Mouse (Mus musculus) hindbrain, postnatal 0 days (tissue): Measurements from ENCODE around the gene Ptpn14. TPM values are rescaled to one million over a fixed set of nuclear protein-coding genes. Genes with fewer than 3 reads are reported as not detected.

Experiments
- ATAC-seq: fragments of 200-750 bp; cut with Nextera tagmentation; 2 replicates; pipeline ENCODE4 v1.8.0; 2017; ENCODE audit warnings: mild to moderate bottlenecking, moderate TSS enrichment, moderate library complexity
- DNase-seq: peaks from one replicate; pipeline ENCODE4 v3.0.0-alpha.2; 2015; ENCODE audit warnings: low spot score
- H3K27ac ChIP-seq: fragments of 300-500 bp; sonication (generic); 2 replicates; pipeline ENCODE4 v1.5.1; 2014; ENCODE audit warnings: mild to moderate bottlenecking
- H3K27me3 ChIP-seq: fragments of 300-500 bp; sonication (generic); 2 replicates; pipeline ENCODE4 v1.6.1; 2014; ENCODE audit warnings: low read length, mixed read lengths; ENCODE audit not compliant: insufficient read depth
- H3K36me3 ChIP-seq: fragments of 300-500 bp; sonication (generic); 2 replicates; pipeline ENCODE4 v1.6.1; 2014; ENCODE audit warnings: low read length, mixed read lengths; ENCODE audit not compliant: insufficient read depth
- H3K4me1 ChIP-seq: fragments of 300-500 bp; sonication (generic); 2 replicates; pipeline ENCODE4 v1.6.1; 2014; ENCODE audit warnings: antibody characterized with exemption, low read length, mixed read lengths; ENCODE audit not compliant: insufficient read depth
- H3K4me2 ChIP-seq: fragments of 300-500 bp; sonication (generic); 2 replicates; pipeline ENCODE4 v1.6.1; 2014; ENCODE audit warnings: low read depth, mild to moderate bottlenecking, low read length, moderate library complexity, mixed read lengths
- H3K4me3 ChIP-seq: fragments of 300-500 bp; sonication (generic); 2 replicates; pipeline ENCODE4 v1.5.1; 2014; ENCODE audit warnings: low read length
- H3K9ac ChIP-seq: fragments of 300-500 bp; sonication (generic); replicated peaks from 2 replicates; pipeline ENCODE4 v1.6.1; 2014; ENCODE audit warnings: mild to moderate bottlenecking, low read length, moderate library complexity, mixed read lengths
- H3K9me3 ChIP-seq: fragments of 300-500 bp; sonication (generic); 2 replicates; pipeline ENCODE4 v1.6.1; 2016; ENCODE audit warnings: low read length, mixed read lengths
- CTCF ChIP-seq: IDR thresholded peaks from 2 replicates; pipeline ENCODE4 v1.5.1; 2016; ENCODE audit warnings: antibody characterized with exemption, control low read depth, low read depth
- WGBS: fragments of 180-500 bp; shearing (Covaris S2); extraction: QIAGEN DNeasy Blood & Tissue Kit; methylation state at CpG from one replicate; pipeline ENCODE4 v1.1.7; 2014; 5-methylcytosine and 5-hydroxymethylcytosine counted together
- polyA plus RNA-seq: library from polyadenylated mRNA; unstranded; fragments of >200 nt; fragmentation: Nextera tagmentation; extraction: Ambion mirVana; gene quantifications from 2 replicates; pipeline ENCODE4 v1.2.1, GENCODE M21; 2015
- total RNA-seq: library from RNA; depleted of rRNA; stranded (reverse); fragments of >200 nt; gene quantifications from 2 replicates; pipeline ENCODE4 v1.2.3, GENCODE M21; 2014

Ptpn14 gene
- total and polyA plus RNA-seq, 2 experiments from 2014 or later, result 1.4 to 8.2 TPM

- peaks cover 5% of the 10 kb centered on the region; the same call in 1 of the 2 replicates for H3K36me3 ChIP-seq
- H3K4me1 ChIP-seq, result no peaks in the 10 kb centered on the region
- no peaks in the 10 kb centered on the region for H3K9me3 ChIP-seq
- ATAC-seq (no peak), DNase-seq (no peak)
- 87% methylated on average over 21 of the region's 21 CpGs for WGBS
- no peaks in the 10 kb centered on the region for H3K27me3 ChIP-seq
- TF ChIP-seq CTCF, result no peak
- H3K4me3 ChIP-seq, result no peak overlapping the region
- H3K27ac ChIP-seq, result no peak overlapping the region
- no peak overlapping the region for H3K4me2 ChIP-seq
- H3K9ac ChIP-seq, result no peak overlapping the region
Measured at GRCm38 (mm10) chr1:189913093-189913760, 185.2 kb downstream of the Ptpn14 start.

- H3K4me3 ChIP-seq, result no peak overlapping the region
- H3K27ac ChIP-seq, result no peak overlapping the region
- no peaks in the 10 kb centered on the region for H3K27me3 ChIP-seq
- H3K4me2 ChIP-seq, result no peak overlapping the region
- H3K4me1 ChIP-seq, result 0 out of 2 replicates have a peak, but pooled peaks cover 4% of the 10 kb centered on the region
- ATAC-seq (no peak), DNase-seq (no peak)
- H3K9ac ChIP-seq, result no peak overlapping the region
- no peaks in the 10 kb centered on the region for H3K9me3 ChIP-seq
- H3K36me3 ChIP-seq, result peaks cover 5% of the 10 kb centered on the region; the same call in 1 of the 2 replicates
- WGBS, result 54% methylated on average over 10 of the region's 10 CpGs
- no peak for TF ChIP-seq CTCF
Measured at GRCm38 (mm10) chr1:189916422-189917125, 188.5 kb downstream of the Ptpn14 start.

DNA sequence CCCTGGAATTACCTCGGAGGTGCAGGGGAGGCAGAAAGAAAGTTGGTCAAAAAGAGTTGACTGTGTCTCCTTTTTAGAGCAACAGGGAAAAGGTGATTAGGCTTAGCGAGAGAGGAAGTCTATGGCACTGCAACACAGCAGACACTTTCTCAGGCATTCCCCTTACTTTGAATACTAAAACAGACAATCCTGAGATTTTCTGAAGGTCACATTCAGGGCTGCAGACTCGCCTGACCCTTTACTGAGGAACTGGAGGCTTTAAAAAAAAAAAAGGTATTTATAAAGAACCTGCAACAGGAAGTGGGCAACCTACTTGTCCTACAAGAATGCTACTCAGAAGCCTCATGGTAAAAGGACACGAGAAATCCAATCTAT is 189.0 kb downstream of the Ptpn14 start:
- Histone ChIP-seq H3K36me3 (peaks cover 5% of the 10 kb centered on the region; the same call in 1 of the 2 replicates), H3K9ac (no peak overlapping the region), H3K4me3 (no peak overlapping the region), H3K9me3 (no peaks in the 10 kb centered on the region), H3K27ac (no peak overlapping the region), H3K4me1 (0 out of 2 replicates have a peak, but pooled peaks cover 6% of the 10 kb centered on the region), H3K27me3 (no peaks in the 10 kb centered on the region), H3K4me2 (no peak overlapping the region)
- TF ChIP-seq CTCF, result no peak
- DNase-seq (no peak), ATAC-seq (no peak)
- WGBS, result 60% methylated on average over 4 of the region's 4 CpGs

DNA sequence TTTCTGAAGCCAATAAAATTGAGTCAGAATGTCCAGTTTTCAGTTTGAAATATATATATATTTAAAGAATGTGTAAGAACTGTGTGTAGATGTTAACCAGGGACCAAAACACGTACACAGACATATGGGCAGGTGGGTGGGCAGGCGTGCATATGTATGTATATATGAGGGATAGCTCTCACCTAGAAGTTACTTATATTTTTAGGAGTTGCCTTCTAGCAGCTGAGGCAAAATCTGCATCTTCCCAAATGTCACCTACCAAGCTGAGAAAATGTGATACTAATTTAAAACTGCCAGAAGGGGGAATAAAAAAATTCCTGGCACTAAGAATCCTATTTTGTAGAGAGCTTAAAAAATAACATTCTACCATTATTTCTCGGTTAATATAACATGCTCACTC is 191.7 kb downstream of the Ptpn14 start:
- Histone ChIP-seq H3K9ac (no peak overlapping the region), H3K27ac (no peak overlapping the region), H3K4me2 (no peak overlapping the region), H3K9me3 (no peaks in the 10 kb centered on the region), H3K4me1 (peaks cover 6% of the 10 kb centered on the region; the same call in 1 of the 2 replicates), H3K27me3 (no peaks in the 10 kb centered on the region), H3K4me3 (no peak overlapping the region), H3K36me3 (no peaks in the 10 kb centered on the region)
- WGBS, result 92% methylated on average over 3 of the region's 3 CpGs
- TF ChIP-seq CTCF, result no peak
- DNase-seq (no peak), ATAC-seq (no peak)

GRCm38 (mm10) chr1:189920701-189921567 is 192.9 kb downstream of the Ptpn14 start:
- H3K4me1 ChIP-seq, result peaks cover 6% of the 10 kb centered on the region; the same call in 1 of the 2 replicates
- ATAC-seq, result peak; percentile 25; the same call in 1 of the 2 replicates

GRCm38 (mm10) chr1:189921568-189921817 is 193.4 kb downstream of the Ptpn14 start:
- H3K9ac ChIP-seq, result peak overlapping the region; percentile 77
- H3K27me3 ChIP-seq, result no peaks in the 10 kb centered on the region
- H3K4me3 ChIP-seq, result peak overlapping the region; percentile 79
- no peaks in the 10 kb centered on the region for H3K36me3 ChIP-seq
- no peak for TF ChIP-seq CTCF
- no peaks in the 10 kb centered on the region for H3K9me3 ChIP-seq
- no peak overlapping the region for H3K27ac ChIP-seq
- H3K4me2 ChIP-seq, result peak overlapping the region; percentile 93
- 8% methylated on average over 4 of the region's 4 CpGs for WGBS
- DNase-seq (no peak), ATAC-seq (no peak; the same call in 1 of the 2 replicates)
- peaks cover 6% of the 10 kb centered on the region; the same call in 1 of the 2 replicates for H3K4me1 ChIP-seq

More at GRCm38 (mm10) chr1:189920701-189921567, 192.9 kb downstream of the Ptpn14 start:
- H3K27ac ChIP-seq, result no peak overlapping the region
- peak overlapping the region; percentile 77 for H3K9ac ChIP-seq
- no peaks in the 10 kb centered on the region for H3K27me3 ChIP-seq
- H3K36me3 ChIP-seq, result no peaks in the 10 kb centered on the region
- DNase-seq, result peak; percentile 31
- H3K4me3 ChIP-seq, result peak overlapping the region; percentile 79
- H3K9me3 ChIP-seq, result no peaks in the 10 kb centered on the region
- WGBS, result 43% methylated on average over 28 of the region's 28 CpGs
- peak overlapping the region; percentile 93 for H3K4me2 ChIP-seq
- no peak for TF ChIP-seq CTCF
